Mouse (Mus musculus) frontal cortex, postnatal 10 days (tissue): ENCODE results near the gene Olfr1212.

Source experiments
- DNase-seq, 2 experiments: peaks; one replicate each; pipeline ENCODE4 v3.0.0; 2022; ENCODE audit warnings: low spot score in 2 of 2, mixed read lengths in 1 of 2

The Olfr1212 gene

DNA sequence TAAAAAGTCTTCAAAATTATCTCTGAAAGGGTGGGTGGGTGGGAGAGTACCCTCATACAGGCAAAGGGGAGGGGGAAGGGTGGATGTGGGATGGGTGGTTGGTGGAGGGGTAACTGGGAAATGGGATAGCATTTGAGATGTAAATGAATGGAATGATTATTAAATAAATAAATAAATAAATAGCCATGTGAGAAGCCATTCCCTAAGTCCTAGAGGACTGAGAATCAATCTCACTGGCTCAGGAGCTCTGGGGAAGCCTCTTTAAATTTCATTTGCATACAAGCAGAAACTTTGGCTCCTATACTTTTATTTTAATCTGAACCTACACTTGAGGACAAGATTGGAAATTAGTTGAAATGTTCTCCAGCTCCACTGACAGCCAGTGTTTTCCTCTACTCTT is at the start of gene Olfr1212:
Olfr1212 (plus strand) TSS at position 301 of the 400 bp plus-strand sequence.
- no peak for DNase-seq

GRCm38 (mm10) chr2:88915057-88915456 is 38.7 kb upstream of the Olfr1212 start, which contains the start of gene Olfr1209:
Olfr1209 (minus strand) TSS chr2:88915157.
- no peak for DNase-seq

DNA sequence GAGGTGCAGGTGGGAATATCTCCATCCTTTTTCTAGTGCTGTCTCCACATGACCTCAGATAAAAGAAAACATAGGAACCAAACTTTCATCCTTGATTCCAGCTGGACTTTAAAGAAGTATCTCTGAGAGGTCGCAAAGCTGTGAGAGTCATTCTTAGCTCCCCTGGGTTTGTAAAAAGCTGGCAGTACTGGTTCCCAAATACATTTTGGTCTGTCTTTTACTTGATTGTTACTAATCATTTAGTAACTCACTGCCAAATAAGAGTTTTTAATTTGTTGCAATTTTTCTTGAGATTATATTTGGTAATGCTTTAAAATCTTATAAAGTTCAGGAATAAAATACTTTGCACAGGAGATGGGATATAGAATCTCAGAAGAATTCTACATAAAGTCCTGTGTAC is 15.8 kb upstream of the Olfr1212 start, which contains the start of gene Olfr1211:
Olfr1211 (minus strand) TSS at position 101 of the 400 bp plus-strand sequence.
- DNase-seq, result no peak

GRCm38 (mm10) chr2:88980181-88980580 is 26.4 kb downstream of the Olfr1212 start, which contains the start of gene Gm13762:
Gm13762 (minus strand) TSS chr2:88980281.
- no peak for DNase-seq

GRCm38 (mm10) chr2:88992553-88992952 is 38.8 kb downstream of the Olfr1212 start, which contains the start of gene Olfr1214:
Olfr1214 (minus strand) TSS chr2:88992653.
- no peak for DNase-seq

GRCm38 (mm10) chr2:89006873-89007272 is 53.1 kb downstream of the Olfr1212 start, which contains the start of gene Olfr1215:
Olfr1215 (minus strand) TSS chr2:89006973.
- no peak for DNase-seq
